Mouse (Mus musculus): ENCODE data around the gene Uqcr11.

DNA sequence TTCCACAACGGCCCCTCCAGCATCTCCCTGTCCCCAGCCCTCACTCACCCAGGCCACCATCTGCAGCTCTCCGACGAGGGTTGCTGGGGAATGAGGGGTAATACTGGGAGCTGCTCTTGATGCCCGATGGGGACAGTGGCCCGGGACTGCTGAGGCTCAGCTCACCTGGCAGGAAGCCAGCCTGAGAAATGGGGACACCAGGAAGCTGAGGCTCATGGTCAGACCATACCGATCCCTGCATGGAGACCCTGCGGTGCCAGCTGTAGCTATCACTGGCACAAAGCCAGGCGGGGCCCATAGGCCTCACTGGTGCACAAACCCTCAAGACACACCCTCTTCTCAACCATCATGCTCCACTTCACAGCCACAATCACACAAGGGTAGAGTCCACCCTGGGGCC lies 12.8 kb upstream of the Uqcr11 start:
- TF ChIP-seq POLR2A (IDR thresholded peaks at IDR 0.05; ENCODE audit: borderline replicate concordance, insufficient read depth, low read length) (no peak), CTCF (IDR thresholded peaks at IDR 0.05; ENCODE audit: borderline replicate concordance, insufficient read depth, low read depth, low read length) (no peak)
